ENCODE assay signal across 23 mouse cellular contexts in genomic region chr9:34960736-34961135, GRCm38 (mm10).
DNase-seq lines count a peak whose midpoint lies in the region; ATAC-seq lines count a peak whose summit lies in the region.
"Had no signal": no experiment of that assay in that cellular context is flagged by ENCODE, and none has a peak within 500 bp of the region (broad histone marks: within the 10 kb centered on the region; RNA-seq: fewer than 3 reads in every experiment).

No protein-coding gene starts in this region.

- H3K9ac ChIP-seq in heart, embryonic 12.5 days, result no peak overlapping the region
- no peak overlapping the region for H3K9ac ChIP-seq in lung, embryonic 15.5 days
- no peak overlapping the region for H3K9ac ChIP-seq in neural tube, embryonic 15.5 days (replicated peaks)
- H3K9ac ChIP-seq in intestine, embryonic 15.5 days, result no peak overlapping the region
- H3K9ac ChIP-seq: embryonic facial prominence, embryonic 12.5 days; forebrain, embryonic 12.5 days; heart, embryonic 15.5 days had no signal

- no peak overlapping the region for H3K4me2 ChIP-seq in heart, embryonic 12.5 days
- H3K4me2 ChIP-seq in lung, embryonic 15.5 days, result no peak overlapping the region; the same call in 1 of the 2 replicates
- no peak overlapping the region for H3K4me2 ChIP-seq in neural tube, embryonic 15.5 days
- H3K4me2 ChIP-seq in intestine, embryonic 15.5 days (replicated peaks), result no peak overlapping the region
- H3K4me2 ChIP-seq: embryonic facial prominence, embryonic 12.5 days; forebrain, embryonic 12.5 days; heart, embryonic 15.5 days had no signal

- H3K4me3 ChIP-seq in heart, embryonic 12.5 days, result no peak overlapping the region
- H3K4me3 ChIP-seq in lung, embryonic 15.5 days, result 0 out of 2 replicates have a peak overlapping the region, but pooled peaks have one; percentile 0
- H3K4me3 ChIP-seq in brown adipose tissue, adult 24 weeks (ENCODE audit: insufficient read depth, low read depth, low read length), result no peak overlapping the region
- no peak overlapping the region for H3K4me3 ChIP-seq in neural tube, embryonic 15.5 days (replicated peaks)
- no peak overlapping the region for H3K4me3 ChIP-seq in intestine, embryonic 15.5 days (replicated peaks)
- H3K4me3 ChIP-seq: embryonic facial prominence, embryonic 12.5 days; forebrain, embryonic 12.5 days; heart, embryonic 15.5 days; layer of hippocampus, adult 2 months; limb, embryonic 10.5 days had no signal

- no peaks in the 10 kb centered on the region for H3K4me1 ChIP-seq in heart, embryonic 12.5 days (replicated peaks)
- H3K4me1 ChIP-seq in lung, embryonic 15.5 days, result no peaks in the 10 kb centered on the region
- H3K4me1 ChIP-seq in brown adipose tissue, adult 24 weeks (ENCODE audit: control insufficient read depth, insufficient read depth, insufficient read length, low read length), result peaks cover 15% of the 10 kb centered on the region
- H3K4me1 ChIP-seq in neural tube, embryonic 15.5 days, result peaks cover 39% of the 10 kb centered on the region
- H3K4me1 ChIP-seq in intestine, embryonic 15.5 days (replicated peaks), result no peaks in the 10 kb centered on the region
- H3K4me1 ChIP-seq: heart, embryonic 15.5 days had no signal

- 0 out of 2 replicates have a peak, but pooled peaks cover 5% of the 10 kb centered on the region for H3K27me3 ChIP-seq in heart, embryonic 12.5 days (replicated peaks)
- H3K27me3 ChIP-seq in lung, embryonic 15.5 days, result peaks cover 10% of the 10 kb centered on the region; the same call in 1 of the 2 replicates
- 0 out of 2 replicates have a peak, but pooled peaks cover 3% of the 10 kb centered on the region for H3K27me3 ChIP-seq in neural tube, embryonic 15.5 days (replicated peaks)
- H3K27me3 ChIP-seq in intestine, embryonic 15.5 days (replicated peaks), result peaks cover 12% of the 10 kb centered on the region; the same call in 1 of the 2 replicates
- H3K27me3 ChIP-seq: heart, embryonic 15.5 days had no signal

- no peak overlapping the region for H3K27ac ChIP-seq in heart, embryonic 12.5 days (ENCODE audit: poor library complexity, severe bottlenecking)
- no peak overlapping the region for H3K27ac ChIP-seq in lung, embryonic 15.5 days
- peak overlapping the region; percentile 96 for H3K27ac ChIP-seq in brown adipose tissue, adult 24 weeks (replicated peaks; ENCODE audit: low read depth, low read length)
- H3K27ac ChIP-seq in neural tube, embryonic 15.5 days (replicated peaks), result peak overlapping the region; percentile 15; the same call in 1 of the 2 replicates
- H3K27ac ChIP-seq in intestine, embryonic 15.5 days, result no peak overlapping the region
- H3K27ac ChIP-seq: embryonic facial prominence, embryonic 12.5 days; forebrain, embryonic 12.5 days; heart, embryonic 15.5 days; layer of hippocampus, adult 2 months; limb, embryonic 10.5 days had no signal

- no peak for ATAC-seq in heart, embryonic 12.5 days (ENCODE audit: insufficient number of reproducible peaks, low FRiP score)
- ATAC-seq in lung, embryonic 15.5 days (ENCODE audit: borderline replicate concordance, extremely low read depth, low FRiP score, low TSS enrichment), result no peak
- ATAC-seq in neural tube, embryonic 15.5 days (ENCODE audit: low FRiP score), result no peak
- ATAC-seq in intestine, embryonic 15.5 days, result no peak
- ATAC-seq: lung, postnatal 0 days had no signal

- H3K9me3 ChIP-seq in heart, embryonic 12.5 days (replicated peaks), result no peaks in the 10 kb centered on the region
- no peaks in the 10 kb centered on the region for H3K9me3 ChIP-seq in lung, embryonic 15.5 days
- no peaks in the 10 kb centered on the region for H3K9me3 ChIP-seq in neural tube, embryonic 15.5 days (replicated peaks)
- H3K9me3 ChIP-seq in intestine, embryonic 15.5 days, result no peaks in the 10 kb centered on the region
- H3K9me3 ChIP-seq: embryonic facial prominence, embryonic 12.5 days; forebrain, embryonic 12.5 days; G1E; heart, embryonic 15.5 days; limb, embryonic 10.5 days had no signal

- H3K36me3 ChIP-seq in heart, embryonic 12.5 days, result no peaks in the 10 kb centered on the region
- no peaks in the 10 kb centered on the region for H3K36me3 ChIP-seq in lung, embryonic 15.5 days
- H3K36me3 ChIP-seq in neural tube, embryonic 15.5 days, result no peaks in the 10 kb centered on the region
- no peaks in the 10 kb centered on the region for H3K36me3 ChIP-seq in intestine, embryonic 15.5 days
- H3K36me3 ChIP-seq: embryonic facial prominence, embryonic 12.5 days; forebrain, embryonic 12.5 days; G1E; heart, embryonic 15.5 days; limb, embryonic 10.5 days had no signal

- WGBS in heart, embryonic 12.5 days, result 57% methylated on average over 12 of the region's 12 CpGs
- WGBS in lung, embryonic 15.5 days, result 32% methylated on average over 12 of the region's 12 CpGs
- 44% methylated on average over 12 of the region's 12 CpGs for WGBS in neural tube, embryonic 15.5 days
- WGBS in intestine, embryonic 15.5 days, result 50% methylated on average over 12 of the region's 12 CpGs

- peak; percentile 58 for DNase-seq in heart, adult 8-10 months (ENCODE audit: low spot score)
- no peak for DNase-seq in lung, postnatal 25 days (ENCODE audit: low spot score)
- DNase-seq: adrenal gland, adult 2 months; B cell, adult 2 months; cerebellum, adult 11-12 months; cerebellum, postnatal 14 days; kidney, adult 18-20 months; kidney, postnatal 25 days; liver; right cerebral cortex, postnatal 14 days; spleen, adult 18-20 months had no signal

Comparison
In these comparisons a context has a peak if more than half of its experiments do, and no peak if none do; other contexts are left out.
1. H3K27ac ChIP-seq: peak in brown adipose tissue, adult 24 weeks (single experiment) and neural tube, embryonic 15.5 days (single experiment); none in heart, embryonic 12.5 days (single experiment), lung, embryonic 15.5 days (single experiment) and intestine, embryonic 15.5 days (single experiment).